Mouse (Mus musculus): ENCODE data around the gene Loxl4. TPM values are rescaled to one million over a fixed set of nuclear protein-coding genes. Genes with fewer than 3 reads are reported as not detected.

Gene Loxl4
- polyA plus RNA-seq, 1 experiment from 2014 or later, result 0.18 TPM

- no peak overlapping the region for H3K27ac ChIP-seq (replicated peaks)
- WGBS, result 90% methylated on average over 8 of the region's 8 CpGs
- H3K4me3 ChIP-seq, result no peak overlapping the region
- H3K4me1 ChIP-seq, result no peaks in the 10 kb centered on the region
- H3K36me3 ChIP-seq, result no peaks in the 10 kb centered on the region
- no peaks in the 10 kb centered on the region for H3K9me3 ChIP-seq
- H3K9ac ChIP-seq (replicated peaks), result no peak overlapping the region
- ATAC-seq (replicated peaks), result no peak
- no peak overlapping the region for H3K4me2 ChIP-seq (replicated peaks)
- H3K27me3 ChIP-seq, result no peaks in the 10 kb centered on the region
Measured at GRCm38 (mm10) chr19:42602576-42602975, 10.0 kb downstream of the Loxl4 start.

GRCm38 (mm10) chr19:42602041-42602440, 10.6 kb downstream of the Loxl4 start:
- no peak overlapping the region for H3K27ac ChIP-seq (replicated peaks)
- no peak overlapping the region for H3K9ac ChIP-seq (replicated peaks)
- no peak overlapping the region for H3K4me3 ChIP-seq
- no peak overlapping the region for H3K4me2 ChIP-seq (replicated peaks)
- no peaks in the 10 kb centered on the region for H3K9me3 ChIP-seq
- H3K27me3 ChIP-seq, result no peaks in the 10 kb centered on the region
- no peaks in the 10 kb centered on the region for H3K36me3 ChIP-seq
- ATAC-seq (replicated peaks), result no peak
- no peaks in the 10 kb centered on the region for H3K4me1 ChIP-seq
- 73% methylated on average over 8 of the region's 8 CpGs for WGBS

GRCm38 (mm10) chr19:42601445-42601844, 11.2 kb downstream of the Loxl4 start:
- ATAC-seq (replicated peaks), result no peak
- H3K9ac ChIP-seq (replicated peaks), result no peak overlapping the region
- H3K27me3 ChIP-seq, result no peaks in the 10 kb centered on the region
- no peaks in the 10 kb centered on the region for H3K9me3 ChIP-seq
- H3K4me2 ChIP-seq (replicated peaks), result no peak overlapping the region
- no peaks in the 10 kb centered on the region for H3K36me3 ChIP-seq
- H3K4me1 ChIP-seq, result no peaks in the 10 kb centered on the region
- 83% methylated on average over 2 of the region's 2 CpGs for WGBS
- H3K27ac ChIP-seq (replicated peaks), result no peak overlapping the region
- no peak overlapping the region for H3K4me3 ChIP-seq

- Histone ChIP-seq H3K4me2 (replicated peaks) (no peak overlapping the region), H3K36me3 (no peaks in the 10 kb centered on the region), H3K4me3 (no peak overlapping the region), H3K27me3 (no peaks in the 10 kb centered on the region), H3K9ac (replicated peaks) (no peak overlapping the region), H3K4me1 (no peaks in the 10 kb centered on the region), H3K27ac (replicated peaks) (no peak overlapping the region), H3K9me3 (no peaks in the 10 kb centered on the region)
- ATAC-seq (replicated peaks), result no peak
- WGBS, result 71% methylated on average over 3 of the region's 3 CpGs
Measured at GRCm38 (mm10) chr19:42600591-42600990, 12.0 kb downstream of the Loxl4 start.

- no peaks in the 10 kb centered on the region for H3K9me3 ChIP-seq
- no peak overlapping the region for H3K4me3 ChIP-seq
- ATAC-seq (replicated peaks), result no peak
- H3K27ac ChIP-seq (replicated peaks), result no peak overlapping the region
- WGBS, result 80% methylated on average over 17 of the region's 17 CpGs
- no peak overlapping the region for H3K9ac ChIP-seq (replicated peaks)
- H3K4me2 ChIP-seq (replicated peaks), result no peak overlapping the region
- no peaks in the 10 kb centered on the region for H3K4me1 ChIP-seq
- H3K36me3 ChIP-seq, result no peaks in the 10 kb centered on the region
- H3K27me3 ChIP-seq, result no peaks in the 10 kb centered on the region
Measured at GRCm38 (mm10) chr19:42599891-42600290, 12.7 kb downstream of the Loxl4 start.

- no peak overlapping the region for H3K4me2 ChIP-seq (replicated peaks)
- H3K4me3 ChIP-seq, result no peak overlapping the region
- no peak overlapping the region for H3K9ac ChIP-seq (replicated peaks)
- H3K4me1 ChIP-seq, result no peaks in the 10 kb centered on the region
- no peak for ATAC-seq (replicated peaks)
- 97% methylated on average over 6 of the region's 6 CpGs for WGBS
- no peaks in the 10 kb centered on the region for H3K9me3 ChIP-seq
- no peak overlapping the region for H3K27ac ChIP-seq (replicated peaks)
- no peaks in the 10 kb centered on the region for H3K27me3 ChIP-seq
- H3K36me3 ChIP-seq, result peaks cover 5% of the 10 kb centered on the region; the same call in 1 of the 2 replicates
Measured at GRCm38 (mm10) chr19:42597896-42598295, 14.7 kb downstream of the Loxl4 start.

- no peak for ATAC-seq (replicated peaks)
- Histone ChIP-seq H3K9ac (replicated peaks) (no peak overlapping the region), H3K36me3 (peaks cover 5% of the 10 kb centered on the region; the same call in 1 of the 2 replicates), H3K27ac (replicated peaks) (no peak overlapping the region), H3K27me3 (no peaks in the 10 kb centered on the region), H3K4me1 (no peaks in the 10 kb centered on the region), H3K4me2 (replicated peaks) (no peak overlapping the region), H3K4me3 (no peak overlapping the region), H3K9me3 (no peaks in the 10 kb centered on the region)
- 94% methylated on average over 12 of the region's 12 CpGs for WGBS
Measured at GRCm38 (mm10) chr19:42597286-42597685, 15.3 kb downstream of the Loxl4 start.

GRCm38 (mm10) chr19:42595066-42595465, 17.5 kb downstream of the Loxl4 start:
- no peaks in the 10 kb centered on the region for H3K9me3 ChIP-seq
- peaks cover 10% of the 10 kb centered on the region; the same call in 1 of the 2 replicates for H3K36me3 ChIP-seq
- H3K4me1 ChIP-seq, result no peaks in the 10 kb centered on the region
- ATAC-seq (replicated peaks), result no peak
- H3K27ac ChIP-seq (replicated peaks), result no peak overlapping the region
- no peak overlapping the region for H3K9ac ChIP-seq (replicated peaks)
- no peak overlapping the region for H3K4me2 ChIP-seq (replicated peaks)
- 98% methylated on average over 6 of the region's 6 CpGs for WGBS
- H3K27me3 ChIP-seq, result no peaks in the 10 kb centered on the region
- no peak overlapping the region for H3K4me3 ChIP-seq

GRCm38 (mm10) chr19:42593456-42593855, 19.2 kb downstream of the Loxl4 start:
- peaks cover 2% of the 10 kb centered on the region; the same call in 1 of the 2 replicates for H3K4me1 ChIP-seq
- H3K4me3 ChIP-seq, result no peak overlapping the region
- no peaks in the 10 kb centered on the region for H3K27me3 ChIP-seq
- peaks cover 10% of the 10 kb centered on the region; the same call in 1 of the 2 replicates for H3K36me3 ChIP-seq
- WGBS, result 94% methylated on average over 6 of the region's 6 CpGs
- H3K27ac ChIP-seq (replicated peaks), result no peak overlapping the region
- no peak for ATAC-seq (replicated peaks)
- H3K9me3 ChIP-seq, result no peaks in the 10 kb centered on the region
- no peak overlapping the region for H3K9ac ChIP-seq (replicated peaks)
- no peak overlapping the region for H3K4me2 ChIP-seq (replicated peaks)

GRCm38 (mm10) chr19:42591534-42591933, 21.1 kb downstream of the Loxl4 start:
- 74% methylated on average over 14 of the region's 14 CpGs for WGBS
- Histone ChIP-seq H3K4me2 (replicated peaks) (no peak overlapping the region), H3K4me3 (no peak overlapping the region), H3K36me3 (peaks cover 10% of the 10 kb centered on the region; the same call in 1 of the 2 replicates), H3K4me1 (peaks cover 8% of the 10 kb centered on the region; the same call in 1 of the 2 replicates), H3K27me3 (no peaks in the 10 kb centered on the region), H3K27ac (replicated peaks) (no peak overlapping the region), H3K9me3 (no peaks in the 10 kb centered on the region), H3K9ac (replicated peaks) (no peak overlapping the region)
- no peak for ATAC-seq (replicated peaks)

GRCm38 (mm10) chr19:42589246-42589645, 23.4 kb downstream of the Loxl4 start:
- Histone ChIP-seq H3K4me2 (replicated peaks) (no peak overlapping the region), H3K9ac (replicated peaks) (no peak overlapping the region)
- WGBS, result 59% methylated on average over 1 of the region's 1 CpGs

GRCm38 (mm10) chr19:42587704-42588103, 24.9 kb downstream of the Loxl4 start:
- no peaks in the 10 kb centered on the region for H3K9me3 ChIP-seq
- no peak for ATAC-seq (replicated peaks)
- H3K4me2 ChIP-seq (replicated peaks), result no peak overlapping the region
- 32% methylated on average over 2 of the region's 2 CpGs for WGBS
- H3K27me3 ChIP-seq, result no peaks in the 10 kb centered on the region
- no peak overlapping the region for H3K9ac ChIP-seq (replicated peaks)
- H3K36me3 ChIP-seq, result peaks cover 10% of the 10 kb centered on the region; the same call in 1 of the 2 replicates
- no peak overlapping the region for H3K4me3 ChIP-seq
- no peak overlapping the region for H3K27ac ChIP-seq (replicated peaks)
- peaks cover 8% of the 10 kb centered on the region; the same call in 1 of the 2 replicates for H3K4me1 ChIP-seq

More at GRCm38 (mm10) chr19:42589246-42589645, 23.4 kb downstream of the Loxl4 start:
- no peak overlapping the region for H3K4me3 ChIP-seq
- H3K9me3 ChIP-seq, result no peaks in the 10 kb centered on the region
- ATAC-seq (replicated peaks), result no peak
- H3K27me3 ChIP-seq, result no peaks in the 10 kb centered on the region
- no peak overlapping the region for H3K27ac ChIP-seq (replicated peaks)
- peaks cover 8% of the 10 kb centered on the region; the same call in 1 of the 2 replicates for H3K4me1 ChIP-seq
- H3K36me3 ChIP-seq, result peaks cover 10% of the 10 kb centered on the region; the same call in 1 of the 2 replicates

- H3K27ac ChIP-seq (replicated peaks), result no peak overlapping the region
- no peaks in the 10 kb centered on the region for H3K27me3 ChIP-seq
- no peak overlapping the region for H3K9ac ChIP-seq (replicated peaks)
- H3K9me3 ChIP-seq, result no peaks in the 10 kb centered on the region
- H3K4me3 ChIP-seq, result no peak overlapping the region
- peaks cover 8% of the 10 kb centered on the region; the same call in 1 of the 2 replicates for H3K4me1 ChIP-seq
- no peak overlapping the region for H3K4me2 ChIP-seq (replicated peaks)
- 89% methylated on average over 3 of the region's 3 CpGs for WGBS
- H3K36me3 ChIP-seq, result peaks cover 4% of the 10 kb centered on the region; the same call in 1 of the 2 replicates
- ATAC-seq (replicated peaks), result no peak
Measured at GRCm38 (mm10) chr19:42584188-42584587, 28.4 kb downstream of the Loxl4 start.
